Mouse (Mus musculus): ENCODE data around the gene Sdk2. TPM values are rescaled to one million over a fixed set of nuclear protein-coding genes. Genes with fewer than 3 reads are reported as not detected.

Gene Sdk2
- total RNA-seq, 2 experiments from 2014 or later: 3.1 to 6.0 TPM

GRCm38 (mm10) chr11:113990466-113990865 lies 76.4 kb downstream of the Sdk2 start:
- DNase-seq: peak; percentile 56 to 72

GRCm38 (mm10) chr11:113990065-113990464 lies 76.8 kb downstream of the Sdk2 start:
- no peak for DNase-seq

GRCm38 (mm10) chr11:113985826-113986416 lies 80.9 kb downstream of the Sdk2 start:
- no peak for DNase-seq

GRCm38 (mm10) chr11:113981732-113982503 lies 84.9 kb downstream of the Sdk2 start:
- peak in 1 of 2 experiments; percentile 18 for DNase-seq

GRCm38 (mm10) chr11:113981088-113981487 lies 85.8 kb downstream of the Sdk2 start:
- DNase-seq: no peak

- DNase-seq: no peak
Observed at GRCm38 (mm10) chr11:113978318-113978717, 88.5 kb downstream of the Sdk2 start.

- no peak for DNase-seq
Observed at GRCm38 (mm10) chr11:113975667-113975970, 91.2 kb downstream of the Sdk2 start.

- no peak for DNase-seq
Observed at GRCm38 (mm10) chr11:113974876-113975666, 91.8 kb downstream of the Sdk2 start.

- DNase-seq: peak; percentile 59 to 65
Observed at GRCm38 (mm10) chr11:113972517-113972872, 94.4 kb downstream of the Sdk2 start.

GRCm38 (mm10) chr11:113971609-113972516 lies 95.0 kb downstream of the Sdk2 start:
- DNase-seq: no peak

- no peak for DNase-seq
Observed at GRCm38 (mm10) chr11:113970026-113970425, 96.8 kb downstream of the Sdk2 start.

GRCm38 (mm10) chr11:113965214-113965613 lies 101.6 kb downstream of the Sdk2 start:
- DNase-seq: no peak

GRCm38 (mm10) chr11:113962751-113963150 lies 104.1 kb downstream of the Sdk2 start:
- DNase-seq: peak; percentile 22 to 37

- DNase-seq: no peak
Observed at GRCm38 (mm10) chr11:113951616-113951988, 115.2 kb downstream of the Sdk2 start.

- DNase-seq: no peak
Observed at GRCm38 (mm10) chr11:113950904-113951615, 115.8 kb downstream of the Sdk2 start.

GRCm38 (mm10) chr11:113948676-113949075 lies 118.2 kb downstream of the Sdk2 start:
- DNase-seq: no peak

GRCm38 (mm10) chr11:113942101-113942735 lies 124.6 kb downstream of the Sdk2 start:
- DNase-seq: no peak

GRCm38 (mm10) chr11:113933678-113934077 lies 133.2 kb downstream of the Sdk2 start:
- DNase-seq: no peak

- no peak for DNase-seq
Observed at GRCm38 (mm10) chr11:113932909-113933308, 133.9 kb downstream of the Sdk2 start.

- DNase-seq: no peak
Observed at GRCm38 (mm10) chr11:113931701-113932100, 135.1 kb downstream of the Sdk2 start.

GRCm38 (mm10) chr11:113930112-113930511 lies 136.7 kb downstream of the Sdk2 start:
- no peak for DNase-seq

Data from adrenal gland, postnatal 36 days (tissue).